Mouse (Mus musculus) ES-CJ7 (cell line): ENCODE measurements around the gene Bloc1s1.

ENCODE experiments used
- DNase-seq: peaks from one replicate; pipeline ENCODE4 v3.0.0; 2011; ENCODE audit warnings: low read depth, low spot score

The Bloc1s1 gene

GRCm38 (mm10) chr10:128923935-128924334, at the start of gene Bloc1s1:
Bloc1s1 (minus strand) TSS chr10:128924035.
- DNase-seq, result no peak

GRCm38 (mm10) chr10:128972841-128973240, 49.0 kb upstream of the Bloc1s1 start:
- DNase-seq, result no peak

GRCm38 (mm10) chr10:128970740-128971250, 47.0 kb upstream of the Bloc1s1 start:
- no peak for DNase-seq

- no peak for DNase-seq
These were observed 44.5 kb upstream of the Bloc1s1 start for GRCm38 (mm10) chr10:128968341-128968749.

GRCm38 (mm10) chr10:128965871-128966270, 42.0 kb upstream of the Bloc1s1 start:
- no peak for DNase-seq

GRCm38 (mm10) chr10:128964961-128965360, 41.1 kb upstream of the Bloc1s1 start:
- no peak for DNase-seq

GRCm38 (mm10) chr10:128960590-128961584, 37.1 kb upstream of the Bloc1s1 start, which contains the start of gene Mettl7b:
Mettl7b (minus strand) TSS chr10:128960988.
- no peak for DNase-seq

- no peak for DNase-seq
These were observed 36.3 kb upstream of the Bloc1s1 start for GRCm38 (mm10) chr10:128960142-128960541.

- no peak for DNase-seq
These were observed 34.5 kb upstream of the Bloc1s1 start for GRCm38 (mm10) chr10:128958340-128958739.

GRCm38 (mm10) chr10:128950208-128950887, 26.5 kb upstream of the Bloc1s1 start:
- DNase-seq, result no peak

- DNase-seq, result peak; percentile 71
These were observed 23.7 kb upstream of the Bloc1s1 start for GRCm38 (mm10) chr10:128947496-128947895.

GRCm38 (mm10) chr10:128945675-128946074, 21.8 kb upstream of the Bloc1s1 start:
- peak; percentile 23 for DNase-seq

GRCm38 (mm10) chr10:128940475-128941061, 16.7 kb upstream of the Bloc1s1 start:
- no peak for DNase-seq

GRCm38 (mm10) chr10:128938974-128939373, 15.1 kb upstream of the Bloc1s1 start:
- DNase-seq, result no peak

- no peak for DNase-seq
These were observed 14.6 kb upstream of the Bloc1s1 start for GRCm38 (mm10) chr10:128938457-128938856.

GRCm38 (mm10) chr10:128937756-128938390, 14.0 kb upstream of the Bloc1s1 start:
- no peak for DNase-seq

- DNase-seq, result no peak
These were observed 12.1 kb upstream of the Bloc1s1 start for GRCm38 (mm10) chr10:128935826-128936440.

- no peak for DNase-seq
These were observed 11.4 kb upstream of the Bloc1s1 start for GRCm38 (mm10) chr10:128934997-128935787.

GRCm38 (mm10) chr10:128933976-128934721, 10.3 kb upstream of the Bloc1s1 start:
- no peak for DNase-seq
